Mouse (Mus musculus): Measurements from ENCODE around the gene Pigz.

Pigz gene

GRCm38 (mm10) chr16:31933751-31934549 is at the start of gene Pigz:
Gene Pigz (plus strand): TSS chr16:31933851.
- in situ Hi-C loops (cut with MseI, MboI), result no loop called here

DNA sequence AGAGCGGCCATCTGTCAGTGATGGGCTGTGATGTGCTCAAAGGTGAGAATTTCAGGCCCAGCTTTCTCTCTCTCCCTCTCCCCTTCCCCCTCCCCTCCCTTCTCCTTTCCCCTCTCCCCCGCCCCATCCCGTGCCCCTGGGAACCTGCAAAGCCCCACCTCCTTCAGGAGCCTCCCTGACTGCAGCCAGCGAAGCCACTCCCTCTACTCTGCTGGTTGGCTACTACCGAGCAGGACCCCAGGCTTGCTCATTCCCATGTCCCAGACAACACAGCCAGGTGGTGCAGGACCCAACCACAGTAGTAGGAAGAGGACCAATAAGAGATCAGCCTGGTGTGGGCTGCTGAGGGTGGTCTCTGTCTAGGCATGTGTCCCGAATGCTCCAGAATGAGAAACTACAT is 49.7 kb upstream of the Pigz start:
- in situ Hi-C loops (cut with MseI, MboI), result no loop called here

DNA sequence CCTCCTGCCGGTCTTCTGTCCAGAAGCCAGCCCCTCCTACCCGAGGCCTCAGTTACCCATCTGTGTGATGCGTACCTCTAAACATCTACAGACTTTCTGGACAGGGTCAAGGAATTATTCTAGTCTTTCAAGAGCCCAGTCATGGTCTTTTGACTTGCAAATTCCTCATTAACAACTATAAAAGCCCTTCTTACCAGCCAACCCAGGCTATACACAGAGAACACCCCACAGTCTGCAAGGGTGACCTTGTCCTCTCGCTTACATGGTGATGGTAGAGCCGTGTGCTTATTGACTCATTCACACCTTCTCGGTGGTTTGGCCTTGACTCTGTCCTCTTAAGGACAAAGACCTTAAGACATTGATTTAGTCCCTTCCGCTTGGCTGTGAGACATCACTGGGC is 42.7 kb upstream of the Pigz start:
- in situ Hi-C loops (cut with MseI, MboI), result no loop called here

DNA sequence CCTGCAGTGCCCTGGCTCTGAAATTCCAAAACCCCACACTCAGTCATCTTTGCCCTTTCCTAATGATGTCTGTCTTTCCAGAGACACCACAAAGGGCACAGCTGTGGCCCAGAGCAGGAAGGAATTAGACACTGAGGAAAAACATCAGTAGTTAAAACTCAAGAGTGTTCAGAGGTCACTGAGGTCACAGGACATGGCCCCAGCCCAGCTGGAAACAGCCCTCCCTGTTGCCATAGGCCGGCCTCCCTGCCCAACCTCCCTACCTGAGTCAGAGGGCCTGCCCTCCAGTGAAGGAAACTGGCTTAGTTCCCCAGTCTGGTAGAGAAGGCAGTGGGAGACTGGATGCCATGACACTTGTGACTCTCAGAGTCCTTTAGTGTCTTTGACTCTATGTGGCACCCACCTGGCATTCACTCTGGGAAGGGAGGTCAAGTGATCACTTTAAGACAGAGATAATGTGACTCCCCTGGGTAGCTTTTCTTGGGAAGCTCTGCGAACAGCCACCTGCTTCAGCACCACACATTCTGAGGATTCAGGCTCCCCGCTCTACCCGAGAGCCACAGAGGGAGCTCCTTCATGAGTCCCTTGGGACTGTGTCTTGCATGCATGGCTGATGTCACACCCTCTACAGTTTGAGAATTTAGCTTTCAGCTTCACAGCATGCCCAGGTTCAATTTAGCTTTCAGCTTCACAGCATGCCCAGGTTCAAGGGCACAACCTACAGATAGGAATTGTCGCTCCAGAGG is 40.1 kb upstream of the Pigz start:
- in situ Hi-C loops (cut with MseI, MboI), result no loop called here

DNA sequence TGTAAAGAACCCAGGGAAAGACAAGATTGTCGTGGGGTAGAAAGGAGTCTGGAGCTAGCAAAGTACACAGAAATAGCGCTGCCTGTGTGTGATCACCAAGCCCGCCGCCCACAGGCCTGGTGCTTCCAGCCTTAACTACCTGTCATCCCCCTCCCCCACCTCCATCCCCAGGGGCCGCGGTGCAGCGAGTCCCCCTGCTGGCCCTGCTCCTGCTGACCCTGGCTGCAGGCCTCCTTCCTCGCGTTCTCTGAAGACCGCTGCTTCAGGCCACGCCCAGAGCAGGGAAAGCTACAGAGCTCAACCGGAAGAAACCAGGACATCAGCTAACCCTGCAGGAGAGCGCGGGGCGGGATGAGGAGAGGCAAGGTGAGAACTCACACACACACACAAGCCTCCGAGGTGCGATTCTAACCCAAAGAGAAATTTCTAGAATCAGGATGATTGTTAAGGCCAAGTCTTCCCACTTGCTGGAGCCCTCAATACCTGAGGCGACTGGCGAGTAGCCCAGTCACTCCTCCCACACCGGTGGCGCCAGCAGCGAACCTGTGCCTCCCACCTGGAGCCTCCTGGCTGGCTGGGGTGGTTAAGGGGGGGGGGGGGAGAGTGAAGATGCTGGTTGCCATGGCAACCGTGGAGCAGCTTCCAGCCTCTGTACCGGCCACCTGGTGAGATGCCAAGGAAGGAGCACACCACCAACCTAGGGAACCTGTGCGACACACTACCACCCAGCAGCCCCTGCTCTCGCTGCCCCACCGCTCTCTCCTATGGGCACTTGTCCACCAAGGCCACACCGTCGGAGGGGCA is 36.5 kb upstream of the Pigz start:
- in situ Hi-C loops (cut with MseI, MboI), result no loop called here

GRCm38 (mm10) chr16:31898546-31899326 is 34.9 kb upstream of the Pigz start:
- in situ Hi-C loops (cut with MseI, MboI), result no loop called here

GRCm38 (mm10) chr16:31901886-31902285 is 31.8 kb upstream of the Pigz start:
- in situ Hi-C loops (cut with MseI, MboI), result no loop called here

- in situ Hi-C loops (cut with MseI, MboI), result no loop called here
Measured at GRCm38 (mm10) chr16:31903239-31903638, 30.4 kb upstream of the Pigz start.

DNA sequence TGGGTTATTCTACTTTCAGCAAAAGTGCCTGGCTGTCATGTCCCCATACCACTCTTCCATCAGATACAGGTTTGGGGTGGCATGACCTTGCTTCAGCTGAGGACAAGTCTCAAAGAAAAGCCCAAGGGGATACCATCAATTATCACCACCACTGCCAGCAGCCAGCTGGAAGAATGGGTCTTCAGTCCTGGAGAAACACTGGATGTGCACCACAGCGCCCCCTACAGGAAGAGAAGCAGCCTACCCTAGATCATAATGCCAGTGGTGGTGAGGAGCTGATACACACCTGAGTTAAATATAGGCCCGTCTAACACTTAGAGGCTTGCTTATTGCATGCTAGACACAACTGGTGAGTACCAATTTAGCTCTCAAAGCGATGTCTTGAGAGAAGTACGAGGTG is 28.3 kb upstream of the Pigz start:
- in situ Hi-C loops (cut with MseI, MboI), result no loop called here

- in situ Hi-C loops (cut with MseI, MboI), result no loop called here
Measured at GRCm38 (mm10) chr16:31905891-31906825, 27.5 kb upstream of the Pigz start.

DNA sequence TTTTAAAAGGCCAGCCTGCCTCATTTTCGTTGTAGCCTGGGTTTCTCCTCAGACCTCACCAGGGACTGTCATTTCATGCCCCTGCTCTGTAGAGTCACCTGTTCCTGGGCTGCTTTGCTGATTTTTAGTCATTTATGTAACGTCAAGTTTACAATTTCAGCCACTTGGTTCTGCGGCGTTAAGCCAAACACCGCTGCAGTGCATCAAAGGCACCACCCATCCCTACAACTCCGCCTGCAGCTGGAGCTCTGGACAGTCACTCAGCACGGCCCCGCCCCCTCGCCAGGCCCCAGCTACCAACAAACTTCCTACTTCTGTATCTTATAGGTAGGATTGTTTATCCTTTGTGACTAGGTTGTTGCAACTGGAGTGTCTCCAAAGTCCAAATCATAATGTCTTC is 26.8 kb upstream of the Pigz start:
- in situ Hi-C loops (cut with MseI, MboI), result no loop called here

DNA sequence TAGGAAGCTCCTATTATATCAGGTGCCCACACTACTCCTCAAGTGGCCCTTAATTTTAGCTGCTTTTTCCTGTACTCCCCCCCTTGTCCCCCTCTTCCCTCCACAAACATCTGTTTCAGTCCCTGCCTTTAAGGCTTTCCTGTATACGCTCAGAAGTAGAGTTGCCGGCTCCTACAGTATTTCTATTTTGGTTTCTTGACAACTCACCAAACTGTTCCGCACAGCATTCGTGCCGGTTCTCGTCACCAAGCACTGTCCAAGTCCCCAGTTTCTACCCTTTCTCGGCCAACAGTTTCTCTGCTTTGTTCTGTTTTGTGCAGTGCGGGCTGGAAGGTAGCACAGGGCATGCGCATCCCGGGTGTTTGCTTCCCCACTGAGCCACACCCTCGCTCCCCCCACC is 24.7 kb upstream of the Pigz start:
- in situ Hi-C loops (cut with MseI, MboI), result no loop called here

GRCm38 (mm10) chr16:31910281-31910847 is 23.3 kb upstream of the Pigz start:
- in situ Hi-C loops (cut with MseI, MboI), result no loop called here

DNA sequence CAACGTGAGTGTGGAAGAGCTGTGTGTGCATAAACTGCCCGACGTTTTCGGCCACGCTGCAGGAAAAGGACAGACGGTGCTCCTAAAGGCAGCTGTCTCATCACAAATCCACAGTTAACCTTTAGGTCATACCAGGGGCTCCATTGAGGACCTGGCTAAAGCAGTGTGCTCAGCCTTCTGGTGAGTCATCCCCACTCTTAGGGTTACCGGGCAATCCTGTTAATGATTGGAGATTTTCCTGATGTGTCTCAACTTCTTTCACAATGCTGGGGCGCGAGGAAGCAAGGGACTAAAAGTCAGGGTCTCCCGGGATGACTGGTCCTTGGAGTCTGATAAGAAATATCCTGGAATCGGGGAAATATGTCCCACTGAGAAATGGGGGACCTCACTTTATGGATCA is 15.9 kb upstream of the Pigz start:
- in situ Hi-C loops (cut with MseI, MboI), result loop anchor here (5.0 kb wide), 1 partner anchor 40 kb away; the partner anchor contains the start of gene Meltf (in 2 of the 2)

GRCm38 (mm10) chr16:31918248-31918724 is 15.4 kb upstream of the Pigz start:
- in situ Hi-C loops (cut with MseI, MboI), result loop anchor here (5.0 kb wide), 1 partner anchor 41 kb away; the partner anchor contains the start of gene Meltf (in 2 of the 2)

- in situ Hi-C loops (cut with MseI, MboI), result no loop called here
Measured at GRCm38 (mm10) chr16:31924368-31924767, 9.3 kb upstream of the Pigz start.

DNA sequence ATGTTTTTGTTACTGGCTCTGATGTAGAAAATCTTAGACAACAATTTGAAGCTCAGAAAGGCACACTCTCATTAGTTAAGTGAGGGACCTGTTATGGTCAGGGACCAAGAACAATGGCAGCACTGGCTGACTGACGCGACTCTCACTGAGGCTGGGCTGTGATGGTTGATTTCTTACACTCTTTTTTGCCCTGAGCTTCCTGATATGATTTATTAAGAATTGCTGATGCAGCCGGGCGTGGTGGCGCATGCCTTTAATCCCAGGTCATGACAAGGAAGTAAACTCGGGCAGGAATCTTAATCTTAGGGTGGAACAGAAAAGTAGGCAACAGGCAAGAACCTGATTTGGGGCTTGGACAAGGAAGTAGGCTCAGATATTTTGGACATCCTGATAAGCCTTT is 7.6 kb upstream of the Pigz start:
- in situ Hi-C loops (cut with MseI, MboI), result no loop called here

GRCm38 (mm10) chr16:31926547-31927182 is 7.0 kb upstream of the Pigz start:
- in situ Hi-C loops (cut with MseI, MboI), result no loop called here

- in situ Hi-C loops (cut with MseI, MboI), result no loop called here
Measured at GRCm38 (mm10) chr16:31927412-31927811, 6.2 kb upstream of the Pigz start.

Measured in mouse trophoblast stem cell (cell line).